Mouse (Mus musculus) E14TG2a.4 (cell line): ENCODE data around the gene Slc25a42.

ENCODE experiments used
- CTCF ChIP-seq: conservative IDR thresholded peaks from 2 replicates; pipeline ENCODE4 v1.5.1; 2014; ENCODE audit warnings: low read length
- NANOG ChIP-seq: IDR thresholded peaks from 2 replicates; pipeline ENCODE4 v1.6.1; 2014; ENCODE audit warnings: borderline replicate concordance, low read length, mixed read lengths

DNA sequence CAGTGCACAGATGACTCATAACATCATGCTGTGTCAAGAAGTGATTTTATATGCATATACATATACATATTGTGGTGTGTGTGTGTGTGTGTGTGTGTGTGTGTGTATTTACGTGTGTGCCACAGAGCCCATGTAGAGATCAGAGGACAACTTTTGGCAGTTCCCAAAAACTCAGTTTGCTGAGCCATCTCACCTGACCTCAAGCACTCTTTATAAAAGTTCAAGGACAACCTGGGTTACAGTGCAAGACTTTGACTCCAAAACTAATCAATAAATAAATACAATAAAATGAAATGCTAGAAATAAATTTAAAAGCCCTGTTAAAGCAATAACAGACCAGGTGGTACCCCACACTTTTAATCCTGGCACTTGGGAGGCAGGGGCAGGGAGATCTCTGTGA lies 830 bp downstream of the Slc25a42 start:
- TF ChIP-seq CTCF (no peak), NANOG (no peak)
